Mouse (Mus musculus): ENCODE measurements around the gene Timp4.

The Timp4 gene

DNA sequence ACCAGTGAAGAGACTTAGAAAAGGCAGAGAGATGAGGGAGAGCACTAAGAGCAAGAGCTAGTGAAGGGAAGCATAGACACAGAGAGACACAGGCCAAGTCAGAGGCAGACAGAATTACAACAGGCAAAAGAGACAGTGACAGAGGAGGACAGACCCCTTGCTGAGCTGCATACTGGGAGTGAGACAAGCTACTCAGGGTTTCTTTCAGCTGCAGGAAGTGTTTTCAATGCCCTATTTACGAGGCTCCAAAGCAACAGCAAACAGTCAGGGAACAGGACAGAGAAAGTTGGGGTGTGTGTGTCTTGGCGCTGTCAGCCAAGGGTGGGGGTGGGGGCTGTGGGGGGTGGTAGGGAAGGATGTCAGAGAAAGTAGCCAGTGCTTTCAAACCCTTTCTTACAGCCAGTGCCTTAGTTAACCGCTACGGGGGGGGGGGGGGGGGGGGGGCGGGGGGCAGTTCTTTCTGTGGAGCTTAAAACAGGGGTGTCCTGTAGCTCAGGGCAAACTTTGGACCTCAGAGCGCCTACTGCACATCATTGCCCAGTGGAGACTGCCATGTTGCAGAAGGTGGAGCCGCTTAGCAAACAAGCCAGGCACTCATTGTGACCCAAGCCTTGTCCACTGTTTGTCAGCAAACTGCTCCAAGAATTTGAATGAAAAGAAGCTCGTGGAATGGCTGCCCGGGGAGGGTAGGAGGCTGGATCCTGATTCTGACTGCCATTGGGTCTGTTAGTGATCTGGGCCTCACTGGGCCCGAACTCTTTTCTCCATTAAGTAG, at the start of gene Timp4:
Gene Timp4, minus strand, starts transcription at position 107 of the 775 bp plus-strand sequence.
- no peak for DNase-seq (ENCODE audit: low read depth, low spot score)

DNA sequence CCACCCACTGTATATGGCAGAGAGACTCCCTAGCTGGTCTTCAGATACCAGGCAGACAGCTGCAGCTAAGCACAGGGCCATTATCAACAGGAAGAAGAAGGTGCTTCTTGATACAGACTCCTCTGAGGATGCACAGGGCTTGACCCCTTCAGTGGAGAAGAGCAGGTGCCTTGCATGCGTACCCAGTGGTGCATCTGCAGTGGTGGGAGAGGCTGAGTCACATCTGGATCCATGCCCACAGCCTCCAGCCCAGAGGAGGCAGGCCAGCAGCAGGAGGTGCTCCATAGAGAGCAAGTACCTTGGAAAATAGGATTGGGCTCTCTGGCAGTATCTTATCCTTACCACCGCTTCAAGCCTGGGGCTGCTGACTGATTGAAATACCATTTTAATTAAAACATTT, 41.9 kb upstream of the Timp4 start:
- DNase-seq (ENCODE audit: low read depth, low spot score), result no peak

DNA sequence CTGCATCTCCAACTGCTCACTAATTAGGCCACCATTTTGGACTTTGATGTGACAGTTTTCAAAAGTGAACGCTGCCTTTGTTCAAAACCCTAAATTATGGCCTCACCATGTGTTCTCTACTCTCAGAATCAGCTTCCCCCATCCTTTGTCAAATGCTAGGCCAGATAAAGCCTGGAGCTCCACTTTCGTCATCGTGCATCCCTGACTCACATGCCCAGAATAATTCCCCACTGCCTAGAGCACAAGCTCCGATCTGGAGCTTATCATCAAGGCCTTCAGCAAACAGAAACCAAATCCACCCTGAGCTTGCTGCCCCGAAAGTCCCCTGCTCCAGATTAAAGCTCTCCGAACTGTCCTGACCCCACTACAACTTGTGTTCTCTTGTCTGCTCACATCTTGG, 40.6 kb upstream of the Timp4 start:
- no peak for DNase-seq (ENCODE audit: low read depth, low spot score)

DNA sequence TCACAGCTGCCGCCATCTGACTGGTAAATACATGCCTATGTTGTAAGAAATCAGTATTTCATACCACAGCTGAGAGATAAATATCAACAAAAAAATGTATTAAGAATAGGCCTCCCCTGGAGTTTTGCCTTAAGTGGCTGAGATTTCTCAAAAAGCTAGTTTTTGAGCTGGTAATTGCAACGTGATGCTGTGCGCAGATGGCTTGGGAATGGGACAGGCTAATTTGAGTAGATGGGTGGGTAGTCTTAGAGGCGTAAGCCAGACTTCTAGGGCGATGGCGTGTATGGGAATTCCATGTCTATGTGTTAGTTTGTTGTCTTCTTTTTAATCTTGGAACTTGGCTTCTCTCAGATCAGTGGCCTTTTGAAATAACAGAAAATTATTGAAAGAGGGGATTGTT, 39.8 kb upstream of the Timp4 start:
- DNase-seq (ENCODE audit: low read depth, low spot score), result no peak

DNA sequence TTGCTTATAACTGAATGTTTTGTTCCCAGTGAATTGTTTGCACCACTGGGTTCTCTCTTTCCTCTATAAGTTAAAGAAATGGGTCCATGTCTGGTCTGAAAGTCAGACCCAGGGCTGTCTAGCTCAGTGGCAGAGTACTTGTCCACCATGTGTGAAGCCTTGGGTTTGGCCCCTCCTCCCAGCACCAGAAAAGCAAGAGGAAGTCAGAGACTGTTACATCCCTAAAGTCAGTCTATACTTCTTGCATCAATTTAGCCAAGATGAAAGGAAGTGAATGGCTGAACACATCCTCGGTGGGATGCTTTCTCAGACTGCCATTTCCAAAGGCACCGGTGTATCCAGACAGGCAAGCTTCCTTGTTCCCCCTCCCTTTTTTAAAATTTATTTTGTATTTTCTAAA, 39.1 kb upstream of the Timp4 start:
- DNase-seq (ENCODE audit: low read depth, low spot score), result no peak

DNA sequence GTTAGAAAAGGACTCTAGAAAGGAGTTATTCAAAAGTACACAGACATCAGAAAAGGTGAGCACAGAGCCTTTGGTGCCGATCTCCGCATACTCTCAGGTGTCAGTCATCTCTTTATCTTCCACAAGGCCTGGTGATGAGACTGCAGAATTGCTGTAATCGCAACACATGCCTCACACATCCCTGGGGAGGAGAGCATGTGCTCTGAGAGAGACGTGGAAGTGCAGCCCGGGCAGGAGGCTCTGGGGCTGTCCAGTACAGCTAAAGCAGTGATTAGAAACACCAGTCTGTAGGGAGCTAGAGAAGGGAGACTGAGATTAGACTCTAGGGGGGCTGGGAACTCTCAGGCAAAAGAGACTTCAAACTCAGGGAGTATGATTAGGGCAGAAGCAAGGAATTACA, 38.6 kb upstream of the Timp4 start:
- no peak for DNase-seq (ENCODE audit: low read depth, low spot score)

DNA sequence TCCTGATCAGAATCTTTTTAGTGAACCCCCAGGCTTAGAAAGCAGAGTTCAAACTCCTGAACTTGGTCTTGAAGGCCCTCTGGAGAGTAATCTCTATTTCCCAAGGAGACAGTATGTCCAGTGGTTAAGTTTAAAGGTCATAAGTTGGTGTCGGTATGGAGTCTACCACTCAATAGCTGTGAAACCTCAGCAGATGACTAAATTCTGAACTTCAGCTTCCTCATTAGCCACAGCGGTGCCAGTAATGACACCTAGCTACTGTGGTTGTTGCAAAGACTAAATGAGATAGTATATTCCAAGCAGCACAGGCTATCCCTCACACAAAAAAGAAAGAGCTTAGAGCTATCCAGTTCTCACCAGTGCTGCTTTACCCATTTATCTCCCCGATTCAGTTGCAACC, 36.2 kb upstream of the Timp4 start:
- no peak for DNase-seq (ENCODE audit: low read depth, low spot score)

DNA sequence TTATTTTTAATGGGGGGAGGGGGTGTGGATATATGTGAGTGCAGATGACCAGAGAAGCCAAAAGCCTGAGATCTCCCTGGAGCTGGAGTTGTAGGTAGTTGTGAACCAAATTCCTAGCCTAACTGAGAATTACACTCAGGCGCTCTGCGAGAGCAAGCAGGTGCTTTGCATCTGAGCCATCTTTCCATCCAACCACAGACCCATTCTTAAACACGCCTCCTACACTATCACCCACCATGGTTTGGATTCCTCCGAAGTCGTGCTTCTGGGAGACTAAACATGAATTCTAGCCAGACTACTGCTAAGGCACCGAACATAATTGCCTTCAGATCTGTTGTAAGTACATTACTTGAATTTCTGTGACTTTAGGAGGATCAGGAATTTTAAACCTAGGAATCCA, 34.4 kb upstream of the Timp4 start:
- DNase-seq (ENCODE audit: low read depth, low spot score), result no peak

DNA sequence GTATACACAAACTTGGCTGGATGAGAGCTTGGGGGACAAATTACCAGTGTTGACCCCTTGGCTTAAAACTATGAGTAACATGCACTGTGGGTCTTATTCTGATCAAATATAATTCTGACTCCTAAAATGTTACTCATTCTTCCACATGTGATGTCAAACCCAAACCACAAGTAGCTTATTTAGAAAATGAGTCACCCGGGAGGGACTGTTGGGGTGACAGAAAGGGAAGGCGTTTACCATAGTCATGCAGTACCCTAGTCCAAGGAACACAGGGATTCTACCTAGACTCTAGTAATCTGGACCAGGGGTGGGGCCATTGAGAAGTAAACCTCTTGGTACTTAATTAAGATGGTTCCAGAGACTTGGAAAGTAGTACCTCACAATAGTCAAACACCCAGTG, 32.1 kb upstream of the Timp4 start:
- no peak for DNase-seq (ENCODE audit: low read depth, low spot score)

DNA sequence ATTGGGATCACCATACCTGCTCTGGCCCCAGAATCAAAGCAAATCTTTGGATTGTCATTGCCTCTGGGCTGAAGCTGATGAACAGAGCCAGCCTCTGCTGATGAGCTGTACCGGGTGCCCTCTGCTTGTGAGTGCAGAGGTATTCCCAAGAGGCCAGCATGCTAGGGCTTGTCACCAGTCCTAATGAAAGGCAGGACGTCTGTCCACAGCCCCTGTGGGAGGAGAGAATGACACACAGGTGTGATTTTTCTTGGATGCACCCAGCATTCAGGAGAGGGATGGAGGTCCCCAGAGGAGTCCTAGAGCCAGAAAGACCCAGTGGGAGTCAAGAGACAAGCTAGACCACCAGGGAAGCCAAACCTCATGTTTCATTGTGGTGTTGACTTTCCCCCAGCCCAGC, 27.6 kb upstream of the Timp4 start:
- no peak for DNase-seq (ENCODE audit: low read depth, low spot score)

DNA sequence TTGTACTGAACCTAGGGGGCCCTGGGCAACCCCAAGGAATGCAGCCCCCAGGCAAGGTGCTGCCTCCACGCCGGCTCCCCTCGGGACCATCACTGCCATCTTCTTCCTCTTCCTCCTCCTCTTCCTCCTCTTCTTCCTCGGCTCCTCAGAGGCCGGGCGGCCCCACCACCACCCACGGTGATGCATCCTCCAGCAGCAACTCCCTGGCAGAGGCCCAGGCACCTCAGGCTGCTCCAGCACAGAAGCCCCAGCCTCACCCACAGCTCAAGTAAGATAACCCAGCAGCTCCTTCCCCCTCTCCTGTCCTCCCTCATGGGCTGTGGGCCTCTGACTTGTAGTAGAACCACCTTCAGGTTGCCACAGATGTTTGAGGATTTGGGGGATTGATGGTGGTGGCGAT, 26.1 kb upstream of the Timp4 start:
- DNase-seq (ENCODE audit: low read depth, low spot score), result no peak

DNA sequence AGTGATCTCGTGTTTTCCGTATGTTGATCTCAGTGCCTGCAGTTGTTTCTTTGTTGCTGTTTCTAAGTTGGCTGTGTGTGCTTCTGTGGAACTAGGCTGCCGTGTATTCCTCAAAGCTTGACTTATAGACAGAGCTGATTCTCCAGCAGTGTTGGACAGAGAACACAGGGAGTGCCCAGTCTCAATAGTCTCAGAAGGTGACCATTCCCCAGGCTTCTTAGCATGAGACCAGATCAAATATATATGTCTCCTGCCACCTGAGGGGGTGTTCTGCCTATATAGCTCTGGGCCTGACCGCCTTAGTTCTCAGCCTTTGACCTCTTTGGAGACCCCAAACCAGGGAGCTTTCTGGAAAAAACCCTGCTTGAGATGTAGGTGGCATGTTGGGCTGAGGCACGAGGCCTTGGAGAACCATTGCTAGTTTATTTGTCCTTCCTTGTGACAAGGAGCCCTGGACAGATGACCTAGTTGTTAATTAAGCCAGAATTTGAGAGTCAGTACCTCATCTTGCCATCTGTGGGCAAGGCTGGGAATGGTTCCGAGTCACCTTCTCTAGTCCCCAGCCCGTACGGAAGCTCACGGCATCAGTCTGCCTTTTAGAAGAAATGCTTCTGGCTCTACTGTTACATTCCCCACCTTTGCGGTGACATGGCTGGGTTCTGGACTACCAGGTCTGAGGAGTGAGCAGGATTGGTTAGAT, 23.3 kb upstream of the Timp4 start:
- no peak for DNase-seq (ENCODE audit: low read depth, low spot score)

DNA sequence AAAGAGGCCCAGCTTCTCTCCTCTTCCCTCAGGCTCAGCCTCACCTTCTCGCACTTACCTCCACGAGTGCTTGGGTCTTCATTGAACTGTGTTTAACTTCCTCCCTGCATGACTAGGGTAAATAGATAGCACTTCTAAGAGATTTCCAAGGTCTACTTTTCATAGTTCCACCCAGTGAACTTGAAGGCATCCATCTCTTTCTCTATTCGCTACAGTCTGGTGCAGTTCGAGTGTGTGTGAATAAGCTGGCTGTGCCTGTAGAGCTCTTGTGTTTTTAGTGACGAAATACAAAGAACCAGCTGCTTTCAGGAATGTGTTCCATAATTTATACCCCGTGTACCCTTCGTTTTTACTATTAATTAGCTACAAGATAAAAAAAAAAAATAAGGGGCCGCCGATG, 22.7 kb upstream of the Timp4 start:
- DNase-seq (ENCODE audit: low read depth, low spot score), result no peak

DNA sequence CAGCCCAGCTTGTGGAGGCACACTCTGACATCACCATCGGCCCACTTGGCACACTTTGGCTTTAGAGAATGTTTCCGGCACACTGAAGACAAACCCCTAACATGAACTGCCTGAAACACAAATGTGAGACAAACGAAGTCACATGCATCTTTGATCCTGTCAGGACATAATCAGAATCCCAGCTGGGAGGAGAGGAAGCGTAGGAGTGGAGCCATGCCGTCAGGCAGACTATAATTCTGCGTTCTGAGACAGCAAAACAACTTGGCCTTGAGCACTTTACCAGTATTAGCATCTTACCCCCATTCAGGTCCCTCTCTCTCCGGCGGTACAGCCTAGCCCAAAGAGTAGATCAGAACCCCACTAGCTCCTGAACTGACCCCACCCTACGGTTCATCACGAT, 21.3 kb upstream of the Timp4 start:
- DNase-seq (ENCODE audit: low read depth, low spot score), result no peak

DNA sequence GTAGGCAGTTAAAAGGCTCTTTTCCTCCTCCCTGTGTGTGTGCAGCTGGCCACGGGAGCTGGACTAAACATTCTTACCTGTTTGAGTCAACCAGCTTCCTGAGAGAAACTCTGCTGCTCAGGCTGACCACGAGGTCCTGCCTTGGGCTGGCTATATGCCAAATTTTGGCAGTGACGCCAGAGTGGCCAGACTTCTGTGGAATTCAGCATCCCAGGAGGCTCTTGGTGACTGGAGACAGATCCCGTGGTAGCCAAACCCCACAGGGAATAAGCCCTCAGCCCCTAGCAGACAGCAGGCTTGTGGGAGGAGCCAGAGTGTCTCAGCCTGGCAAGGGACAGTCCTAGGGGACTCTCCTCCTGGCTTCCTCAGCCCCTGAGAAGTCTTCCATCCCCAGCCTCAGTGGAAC, 19.9 kb upstream of the Timp4 start:
- DNase-seq (ENCODE audit: low read depth, low spot score), result no peak

DNA sequence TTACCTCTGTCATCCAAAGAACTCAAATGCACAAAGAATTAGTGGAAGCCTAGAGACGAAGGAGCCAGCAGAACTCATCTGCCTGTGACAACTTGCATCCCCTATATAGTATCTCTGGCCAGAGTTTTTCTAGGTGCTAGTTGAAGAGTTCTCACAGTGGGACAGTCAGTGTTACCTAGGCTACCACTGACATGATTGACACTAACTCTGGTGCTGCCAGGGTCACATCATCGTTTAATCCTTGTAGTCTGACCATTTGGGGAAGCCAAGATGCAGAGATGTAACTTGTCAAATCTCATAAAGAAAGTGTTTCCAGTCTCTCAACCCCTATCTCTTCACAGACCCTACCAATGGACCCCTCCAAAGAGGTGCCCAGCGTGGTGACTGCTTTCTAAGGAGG, 19.3 kb upstream of the Timp4 start:
- DNase-seq (ENCODE audit: low read depth, low spot score), result no peak

DNA sequence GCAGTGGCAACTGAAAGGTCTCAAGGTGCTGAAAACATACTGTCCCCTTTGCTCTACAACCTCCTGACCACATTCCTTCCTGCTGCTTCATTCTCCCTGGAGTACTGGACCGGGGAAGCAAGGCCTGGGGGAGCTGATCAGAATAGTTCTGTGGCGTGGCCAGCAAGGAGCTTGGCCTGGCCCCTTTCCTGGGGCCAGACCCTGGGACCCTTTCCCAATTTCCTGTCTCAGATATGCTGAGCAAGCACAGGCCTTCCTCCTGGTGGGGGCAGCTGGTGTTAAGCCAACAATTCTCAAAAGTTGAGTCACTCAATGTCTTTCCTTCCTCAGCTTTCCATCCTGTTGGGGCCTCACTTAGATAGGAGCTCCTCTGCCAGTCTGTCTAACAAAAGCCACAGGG, 18.1 kb upstream of the Timp4 start:
- no peak for DNase-seq (ENCODE audit: low read depth, low spot score)

DNA sequence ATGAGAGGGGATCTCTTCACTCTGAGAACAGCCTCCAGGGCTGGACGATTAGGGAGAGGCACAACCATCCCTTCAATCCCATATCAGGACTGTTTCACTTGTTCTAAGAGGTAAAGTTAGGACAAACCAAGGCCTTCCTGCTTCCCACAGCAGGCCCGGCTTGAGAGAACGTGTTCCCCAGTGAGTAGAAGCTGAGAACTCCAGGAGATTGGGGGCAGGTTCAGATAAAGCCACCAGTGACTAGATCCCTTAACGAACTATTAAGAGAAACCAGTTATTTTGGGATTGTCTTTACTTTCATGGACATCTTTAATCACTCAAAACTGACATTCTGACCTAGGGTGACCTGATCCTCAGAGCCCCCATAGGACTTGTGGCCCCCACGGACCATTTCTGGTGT, 17.6 kb upstream of the Timp4 start:
- DNase-seq (ENCODE audit: low read depth, low spot score), result no peak

DNA sequence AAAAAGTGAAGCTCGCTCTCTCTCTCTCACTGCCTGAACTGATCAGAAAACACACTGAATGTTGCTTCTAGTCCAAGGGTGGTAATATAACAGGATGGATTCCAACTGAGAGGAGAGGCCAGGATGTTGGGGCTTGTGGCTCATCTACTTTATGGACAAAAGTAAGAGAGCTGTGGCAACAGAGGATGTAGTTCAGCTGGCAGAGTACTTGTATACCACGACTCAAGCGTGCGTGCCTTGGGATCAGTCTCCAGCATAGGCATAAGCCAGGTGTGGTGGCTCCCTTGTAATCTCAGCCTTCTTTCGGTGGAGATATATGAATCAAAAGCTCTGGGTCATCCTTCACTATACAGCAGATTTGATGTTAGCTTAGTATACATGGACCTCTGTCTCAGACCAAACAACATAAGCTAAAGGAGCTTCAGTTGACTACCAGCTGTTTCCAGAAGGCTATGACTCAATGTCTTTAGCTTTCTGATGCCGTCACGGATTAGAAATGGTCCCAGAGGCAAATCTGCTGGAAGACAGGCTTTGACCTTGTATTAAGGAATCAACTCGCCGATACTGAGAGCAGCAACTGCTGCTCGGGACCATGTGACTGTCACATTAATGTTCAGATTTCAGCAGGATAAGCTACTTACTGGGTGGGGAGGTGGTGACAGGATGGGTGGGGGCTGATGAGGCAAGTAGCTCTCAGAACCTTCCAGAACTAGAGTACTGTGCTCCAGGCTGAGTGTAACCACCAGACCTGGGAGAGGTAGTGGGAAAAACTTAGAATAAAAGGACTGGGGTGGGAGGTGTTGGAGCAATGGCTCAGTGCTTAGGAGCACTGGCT, 16.8 kb upstream of the Timp4 start:
- DNase-seq (ENCODE audit: low read depth, low spot score), result no peak

DNA sequence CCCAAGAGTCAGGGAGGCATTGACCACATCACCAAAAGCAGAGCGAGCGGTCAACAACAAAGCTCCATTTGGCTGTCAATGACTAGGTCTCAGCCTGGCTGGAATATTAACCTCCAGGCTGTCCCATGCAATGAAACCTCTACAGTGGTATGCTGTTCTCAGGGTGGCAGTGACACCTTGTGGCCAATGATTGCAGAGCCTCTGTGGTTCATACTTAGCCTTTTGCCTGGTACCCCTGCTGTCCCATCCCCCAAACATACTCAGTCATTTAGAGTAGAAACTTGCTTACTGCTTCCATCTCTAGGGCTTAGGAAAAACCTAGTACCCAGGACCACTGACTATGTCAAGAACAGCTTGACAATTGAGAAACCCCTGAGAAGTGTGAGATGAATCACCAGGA, 15.9 kb upstream of the Timp4 start:
- no peak for DNase-seq (ENCODE audit: low read depth, low spot score)

DNA sequence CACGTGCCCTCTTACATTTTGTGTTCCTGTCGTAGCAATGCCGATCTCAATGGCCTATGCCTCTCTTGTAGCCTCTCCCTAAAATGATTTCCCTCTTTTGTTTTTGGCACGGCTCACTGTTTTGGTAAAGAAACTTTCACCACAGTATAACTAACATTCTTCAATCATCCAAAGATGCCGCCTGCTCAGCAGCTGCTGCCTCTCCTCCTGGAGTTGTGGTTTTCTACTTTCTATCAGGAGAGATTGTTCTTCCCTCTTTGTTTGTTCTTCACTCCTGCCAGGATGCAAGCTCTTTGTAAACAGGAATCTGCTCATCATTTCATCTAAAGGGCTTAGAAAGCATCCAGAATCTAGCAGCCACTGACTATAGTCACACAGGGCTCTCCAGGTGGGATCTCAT, 14.8 kb upstream of the Timp4 start:
- no peak for DNase-seq (ENCODE audit: low read depth, low spot score)

DNA sequence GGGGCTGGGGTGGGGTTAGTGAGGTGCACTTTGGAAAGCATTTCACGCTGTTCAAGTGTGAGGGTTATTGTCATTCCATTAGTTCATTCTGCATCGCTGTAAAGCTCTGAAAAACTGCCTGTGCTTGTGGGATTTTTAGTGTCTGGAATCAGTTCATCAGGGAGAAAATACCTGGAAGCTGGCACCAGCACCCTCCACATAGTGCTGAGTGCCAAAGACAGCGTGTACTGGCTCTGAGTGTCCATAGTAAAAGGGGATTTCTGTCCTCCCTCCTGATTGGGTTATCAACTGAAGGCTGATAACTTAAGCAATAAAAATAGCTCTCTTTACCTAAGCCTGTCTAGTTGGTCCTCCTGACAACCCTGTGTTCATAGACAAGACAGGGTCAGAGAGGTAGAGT, 8.5 kb upstream of the Timp4 start:
- DNase-seq (ENCODE audit: low read depth, low spot score), result no peak

DNA sequence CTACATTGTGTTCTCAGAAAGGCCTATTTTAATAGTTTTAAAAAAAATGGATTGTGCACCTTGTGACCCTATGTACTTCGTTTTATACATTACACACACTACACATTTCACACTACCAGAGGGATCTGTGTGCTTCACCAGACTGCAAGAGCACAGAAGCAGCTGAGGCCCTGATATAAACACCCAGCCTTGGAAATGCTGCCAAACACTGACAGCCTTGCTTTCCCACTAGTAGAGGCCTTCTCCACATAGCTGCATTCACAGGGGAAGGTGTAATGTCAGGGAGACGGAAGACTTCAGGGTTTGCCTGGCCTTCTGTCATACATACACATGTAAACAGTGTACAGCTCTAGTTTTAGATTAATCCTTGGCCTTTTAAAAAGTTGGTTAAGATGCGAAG, 3.2 kb upstream of the Timp4 start:
- no peak for DNase-seq (ENCODE audit: low read depth, low spot score)

Data from c-Kit-negative CD71-positive TER-119-positive erythroid progenitor cells, embryonic 14.5 days (primary cell).